Mouse (Mus musculus) stomach, embryonic 16.5 days (tissue): ENCODE measurements around the gene Gabra6. TPM values are rescaled to one million over a fixed set of nuclear protein-coding genes. Genes with fewer than 3 reads are reported as not detected.

ENCODE experiments used
- ATAC-seq: fragments of 200-750 bp; cut with Nextera tagmentation; 2 replicates; pipeline ENCODE4 v1.8.0; 2017; ENCODE audit warnings: moderate number of reproducible peaks, moderate TSS enrichment; ENCODE audit not compliant: insufficient read depth, low FRiP score
- H3K27ac ChIP-seq: fragments of 300-500 bp; sonication (generic); 2 replicates; pipeline ENCODE4 v1.5.1; 2014; ENCODE audit warnings: low read length
- H3K27me3 ChIP-seq: fragments of 300-500 bp; sonication (generic); 2 replicates; pipeline ENCODE4 v1.6.1; 2014; ENCODE audit warnings: low read length, control low read depth, mixed read lengths; ENCODE audit not compliant: control insufficient read depth, insufficient read depth
- H3K36me3 ChIP-seq: fragments of 300-500 bp; sonication (generic); 2 replicates; pipeline ENCODE4 v1.6.1; 2014; ENCODE audit warnings: low read length; ENCODE audit not compliant: control insufficient read depth, insufficient read depth
- H3K4me1 ChIP-seq: fragments of 300-500 bp; sonication (generic); 2 replicates; pipeline ENCODE4 v1.6.1; 2014; ENCODE audit warnings: low read length, control low read depth, mixed read lengths; ENCODE audit not compliant: control insufficient read depth, insufficient read depth
- H3K4me2 ChIP-seq: fragments of 300-500 bp; sonication (generic); 2 replicates; pipeline ENCODE4 v1.6.1; 2014; ENCODE audit warnings: low read depth, low read length, mixed read lengths
- H3K4me3 ChIP-seq: fragments of 300-500 bp; sonication (generic); replicated peaks from 2 replicates; pipeline ENCODE4 v1.5.1; 2014; ENCODE audit warnings: mild to moderate bottlenecking, low read length
- H3K9ac ChIP-seq: fragments of 300-500 bp; sonication (generic); 2 replicates; pipeline ENCODE4 v1.6.1; 2014; ENCODE audit warnings: low read length
- H3K9me3 ChIP-seq: fragments of 300-500 bp; sonication (generic); replicated peaks from 2 replicates; pipeline ENCODE4 v1.6.1; 2016; ENCODE audit warnings: low read length, control low read depth; ENCODE audit not compliant: control insufficient read depth
- WGBS: fragments of 180-500 bp; shearing (Covaris S2); extraction: QIAGEN DNeasy Blood & Tissue Kit; methylation state at CpG from one replicate; pipeline ENCODE4 v1.1.7; 2014; 5-methylcytosine and 5-hydroxymethylcytosine counted together
- polyA plus RNA-seq: library from polyadenylated mRNA; unstranded; fragments of >200 nt; fragmentation: Nextera tagmentation; extraction: Ambion mirVana; gene quantifications from 2 replicates; pipeline ENCODE4 v1.2.1, GENCODE M21; 2015

The Gabra6 gene
- polyA plus RNA-seq, result not detected in 2 replicates

GRCm38 (mm10) chr11:42320882-42321281 is at the start of gene Gabra6:
Gene Gabra6 (minus strand): TSS chr11:42321072.
- H3K4me1 ChIP-seq, result no peaks in the 10 kb centered on the region
- no peak within 1 kb of the TSS for H3K4me3 ChIP-seq
- H3K27me3 ChIP-seq, result no peaks in the 10 kb centered on the region
- no peak within 1 kb of the TSS for H3K9ac ChIP-seq
- H3K27ac ChIP-seq, result no peak within 1 kb of the TSS
- no peaks in the 10 kb centered on the region for H3K9me3 ChIP-seq
- WGBS, result 66% methylated on average over 5 of the region's 5 CpGs
- ATAC-seq, result no peak
- H3K36me3 ChIP-seq, result no peaks in the 10 kb centered on the region
- no peak within 1 kb of the TSS for H3K4me2 ChIP-seq

GRCm38 (mm10) chr11:42365544-42365943 is 44.7 kb upstream of the Gabra6 start:
- Histone ChIP-seq H3K4me1 (no peaks in the 10 kb centered on the region), H3K4me2 (no peak overlapping the region), H3K27ac (no peak overlapping the region), H3K36me3 (no peaks in the 10 kb centered on the region), H3K9ac (no peak overlapping the region), H3K4me3 (no peak overlapping the region), H3K9me3 (no peaks in the 10 kb centered on the region; the same call in 1 of the 2 replicates), H3K27me3 (no peaks in the 10 kb centered on the region)
- WGBS, result 70% methylated on average over 7 of the region's 7 CpGs
- ATAC-seq, result no peak

GRCm38 (mm10) chr11:42332121-42332520 is 11.2 kb upstream of the Gabra6 start:
- Histone ChIP-seq H3K27ac (no peak overlapping the region), H3K4me2 (no peak overlapping the region), H3K9me3 (no peaks in the 10 kb centered on the region), H3K4me1 (no peaks in the 10 kb centered on the region), H3K4me3 (no peak overlapping the region), H3K27me3 (no peaks in the 10 kb centered on the region), H3K36me3 (no peaks in the 10 kb centered on the region), H3K9ac (no peak overlapping the region)
- ATAC-seq, result no peak
- WGBS, result 80% methylated on average over 3 of the region's 3 CpGs

- 74% methylated on average over 4 of the region's 4 CpGs for WGBS
- Histone ChIP-seq H3K9ac (no peak overlapping the region), H3K4me1 (no peaks in the 10 kb centered on the region), H3K27me3 (no peaks in the 10 kb centered on the region), H3K4me2 (no peak overlapping the region), H3K9me3 (no peaks in the 10 kb centered on the region), H3K27ac (no peak overlapping the region), H3K4me3 (no peak overlapping the region), H3K36me3 (no peaks in the 10 kb centered on the region)
- no peak for ATAC-seq
Measured at GRCm38 (mm10) chr11:42326262-42326661, 5.4 kb upstream of the Gabra6 start.

- Histone ChIP-seq H3K4me3 (no peak overlapping the region), H3K4me1 (no peaks in the 10 kb centered on the region), H3K9me3 (no peaks in the 10 kb centered on the region), H3K36me3 (no peaks in the 10 kb centered on the region), H3K27ac (no peak overlapping the region), H3K9ac (no peak overlapping the region), H3K27me3 (no peaks in the 10 kb centered on the region), H3K4me2 (no peak overlapping the region)
- 75% methylated on average over 3 of the region's 3 CpGs for WGBS
- no peak for ATAC-seq
Measured at GRCm38 (mm10) chr11:42321560-42321959, 688 bp upstream of the Gabra6 start.

- Histone ChIP-seq H3K4me1 (no peaks in the 10 kb centered on the region), H3K36me3 (no peaks in the 10 kb centered on the region), H3K27ac (no peak overlapping the region), H3K4me2 (no peak overlapping the region), H3K9me3 (no peaks in the 10 kb centered on the region), H3K4me3 (no peak overlapping the region), H3K9ac (no peak overlapping the region), H3K27me3 (no peaks in the 10 kb centered on the region)
- no peak for ATAC-seq
- WGBS, result 88% methylated on average over 3 of the region's 3 CpGs
Measured at GRCm38 (mm10) chr11:42319521-42319920, 1.4 kb downstream of the Gabra6 start.

GRCm38 (mm10) chr11:42319101-42319500 is 1.8 kb downstream of the Gabra6 start:
- 85% methylated on average over 6 of the region's 6 CpGs for WGBS
- Histone ChIP-seq H3K4me3 (no peak overlapping the region), H3K36me3 (no peaks in the 10 kb centered on the region), H3K27me3 (no peaks in the 10 kb centered on the region), H3K27ac (no peak overlapping the region), H3K4me2 (no peak overlapping the region), H3K9ac (no peak overlapping the region), H3K9me3 (no peaks in the 10 kb centered on the region), H3K4me1 (no peaks in the 10 kb centered on the region)
- no peak for ATAC-seq

- 69% methylated on average over 3 of the region's 3 CpGs for WGBS
Measured at GRCm38 (mm10) chr11:42317985-42318384, 2.9 kb downstream of the Gabra6 start.

GRCm38 (mm10) chr11:42314850-42315249 is 6.0 kb downstream of the Gabra6 start:
- no peak for ATAC-seq
- WGBS, result 21% methylated on average over 6 of the region's 6 CpGs
- H3K9me3 ChIP-seq, result no peaks in the 10 kb centered on the region
- no peaks in the 10 kb centered on the region for H3K4me1 ChIP-seq
- no peaks in the 10 kb centered on the region for H3K36me3 ChIP-seq
- no peak overlapping the region for H3K4me2 ChIP-seq
- H3K4me3 ChIP-seq, result no peak overlapping the region
- H3K9ac ChIP-seq, result no peak overlapping the region
- H3K27me3 ChIP-seq, result no peaks in the 10 kb centered on the region
- H3K27ac ChIP-seq, result no peak overlapping the region

More at GRCm38 (mm10) chr11:42317985-42318384, 2.9 kb downstream of the Gabra6 start:
- H3K9me3 ChIP-seq, result no peaks in the 10 kb centered on the region
- no peaks in the 10 kb centered on the region for H3K27me3 ChIP-seq
- H3K4me3 ChIP-seq, result no peak overlapping the region
- no peaks in the 10 kb centered on the region for H3K4me1 ChIP-seq
- H3K4me2 ChIP-seq, result no peak overlapping the region
- no peaks in the 10 kb centered on the region for H3K36me3 ChIP-seq
- no peak overlapping the region for H3K9ac ChIP-seq
- no peak for ATAC-seq
- H3K27ac ChIP-seq, result no peak overlapping the region

- no peak overlapping the region for H3K4me2 ChIP-seq
- no peak overlapping the region for H3K4me3 ChIP-seq
- H3K9ac ChIP-seq, result no peak overlapping the region
- WGBS, result 49% methylated on average over 1 of the region's 1 CpGs
- H3K36me3 ChIP-seq, result no peaks in the 10 kb centered on the region
- no peak overlapping the region for H3K27ac ChIP-seq
- no peaks in the 10 kb centered on the region for H3K27me3 ChIP-seq
- no peak for ATAC-seq
- H3K9me3 ChIP-seq, result no peaks in the 10 kb centered on the region
- H3K4me1 ChIP-seq, result no peaks in the 10 kb centered on the region
Measured at GRCm38 (mm10) chr11:42310892-42311291, 10.0 kb downstream of the Gabra6 start.
